Mouse (Mus musculus) layer of hippocampus, adult 9-10 months (tissue): ENCODE measurements around the gene Lmntd1.

ENCODE experiments used
- DNase-seq: peaks from one replicate; pipeline ENCODE4 v3.0.0; 2022; ENCODE audit warnings: low spot score

Lmntd1 gene

GRCm38 (mm10) chr6:145604648-145605047, 9.5 kb downstream of the Lmntd1 start:
- no peak for DNase-seq

- DNase-seq: no peak
Observed at GRCm38 (mm10) chr6:145604126-145604525, 10.0 kb downstream of the Lmntd1 start.

GRCm38 (mm10) chr6:145598794-145599555, 15.1 kb downstream of the Lmntd1 start:
- DNase-seq: no peak

- no peak for DNase-seq
Observed at GRCm38 (mm10) chr6:145595905-145596304, 18.2 kb downstream of the Lmntd1 start.

GRCm38 (mm10) chr6:145593991-145594390, 20.1 kb downstream of the Lmntd1 start:
- DNase-seq: no peak

- no peak for DNase-seq
Observed at GRCm38 (mm10) chr6:145592531-145592998, 21.6 kb downstream of the Lmntd1 start.

GRCm38 (mm10) chr6:145592036-145592435, 22.1 kb downstream of the Lmntd1 start:
- DNase-seq: no peak

- DNase-seq: no peak
Observed at GRCm38 (mm10) chr6:145591578-145591977, 22.5 kb downstream of the Lmntd1 start.

GRCm38 (mm10) chr6:145590501-145591293, 23.4 kb downstream of the Lmntd1 start:
- no peak for DNase-seq

- no peak for DNase-seq
Observed at GRCm38 (mm10) chr6:145585052-145585973, 28.8 kb downstream of the Lmntd1 start.

- no peak for DNase-seq
Observed at GRCm38 (mm10) chr6:145581366-145582170, 32.6 kb downstream of the Lmntd1 start.

- no peak for DNase-seq
Observed at GRCm38 (mm10) chr6:145579761-145580160, 34.4 kb downstream of the Lmntd1 start.

GRCm38 (mm10) chr6:145578457-145579185, 35.5 kb downstream of the Lmntd1 start:
- DNase-seq: no peak

- DNase-seq: no peak
Observed at GRCm38 (mm10) chr6:145576762-145577161, 37.4 kb downstream of the Lmntd1 start.

GRCm38 (mm10) chr6:145573250-145574013, 40.7 kb downstream of the Lmntd1 start:
- DNase-seq: no peak

- no peak for DNase-seq
Observed at GRCm38 (mm10) chr6:145568701-145569100, 45.4 kb downstream of the Lmntd1 start.

GRCm38 (mm10) chr6:145567832-145568231, 46.3 kb downstream of the Lmntd1 start:
- DNase-seq: no peak

- no peak for DNase-seq
Observed at GRCm38 (mm10) chr6:145567296-145567695, 46.8 kb downstream of the Lmntd1 start.

GRCm38 (mm10) chr6:145565663-145566062, 48.5 kb downstream of the Lmntd1 start:
- DNase-seq: no peak

- no peak for DNase-seq
Observed at GRCm38 (mm10) chr6:145564671-145565070, 49.4 kb downstream of the Lmntd1 start.
